Mouse (Mus musculus): ENCODE measurements at regions not wholly inside any gene's neighbourhood (a gene's known extent, or its start where the extent isn't known, plus 50 kb on each side); places are given as distances from the start of the nearest gene placed in this dataset.

DNA sequence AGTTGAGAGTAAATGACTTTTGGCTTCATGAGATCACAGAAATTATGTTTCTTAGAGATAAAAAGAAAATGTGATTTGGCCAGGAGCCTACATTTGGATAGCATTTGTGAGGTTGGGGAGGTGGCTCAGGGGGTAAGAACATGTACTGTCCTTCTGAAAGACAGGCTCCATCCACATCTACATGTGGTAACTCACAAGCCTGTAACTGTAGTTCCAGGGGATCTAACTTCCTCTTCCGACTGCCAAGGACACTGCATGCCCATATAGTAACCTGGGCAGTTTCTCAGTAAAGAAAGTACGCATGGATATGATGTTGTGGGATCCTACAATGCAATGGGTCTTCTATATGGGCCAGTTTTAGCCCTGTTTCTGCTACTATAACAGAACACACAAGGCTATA lies 779.4 kb upstream of the Car8 start:
- TF ChIP-seq CTCF (conservative IDR thresholded peaks at IDR 0.05; ENCODE audit: insufficient read depth, insufficient read length, low read depth, low read length) (no peak), POLR2A (IDR thresholded peaks at IDR 0.05; ENCODE audit: low read depth, low read length) (no peak)

All from kidney, adult 2 months (tissue).